Mouse (Mus musculus): ENCODE measurements around the gene Stat6.

DNA sequence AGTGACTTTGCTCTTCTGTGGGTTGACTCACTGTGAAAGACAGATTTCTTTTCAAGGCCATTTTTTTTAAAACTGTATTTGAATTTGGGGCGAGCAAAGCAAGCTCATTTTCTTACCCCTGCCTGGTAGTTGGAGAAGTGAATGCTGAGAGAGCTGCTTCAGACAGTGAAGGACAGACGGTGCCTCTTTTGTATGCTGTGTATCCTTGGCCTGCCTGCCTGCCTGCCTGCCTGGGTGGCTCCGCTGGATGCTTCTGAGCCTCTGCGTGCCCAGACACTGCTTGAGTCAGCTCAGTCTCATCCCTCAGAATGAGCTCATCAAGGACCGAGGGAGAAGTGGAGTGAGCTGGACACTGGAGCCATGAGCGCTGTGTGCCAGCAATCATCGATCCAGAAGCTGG lies 56.2 kb downstream of the Stat6 start:
- TF ChIP-seq CTCF (IDR thresholded peaks at IDR 0.05; ENCODE audit: control insufficient read depth, insufficient read depth, low read length) (no peak), POLR2A (IDR thresholded peaks at IDR 0.05; ENCODE audit: borderline replicate concordance, control insufficient read depth, low read depth, low read length) (no peak)
